24 mouse cellular contexts compared by ENCODE assay signal in genomic region chr5:24817191-24817590, GRCm38 (mm10). TPM values are rescaled to one million over a fixed set of nuclear protein-coding genes. Genes with fewer than 3 reads are reported as not detected.
DNase-seq lines count a peak whose midpoint lies in the region; ATAC-seq and TF ChIP-seq lines count a peak whose summit lies in the region.
"Had no signal": no experiment of that assay in that cellular context is flagged by ENCODE, and none has a peak within 500 bp of the region (broad histone marks: within the 10 kb centered on the region; RNA-seq: fewer than 3 reads in every experiment).

No protein-coding gene starts in this region.

- DNase-seq in heart, adult 11 months: peak; percentile 71
- no peak for DNase-seq in heart, adult 9 months (ENCODE audit: low spot score in 2 of 2)
- no peak for DNase-seq in left cerebral cortex, adult 2 months (ENCODE audit: extremely low spot score in 1 of 2, low spot score in 2 of 2)
- no peak for DNase-seq in left cerebral cortex, postnatal 36 days (ENCODE audit: low spot score in 2 of 2)
- DNase-seq in R1 (ENCODE audit: low read depth, low spot score): peak; percentile 69
- peak; percentile 49 for DNase-seq in brain, adult 2 months (ENCODE audit: low read depth, low spot score)
- DNase-seq: adrenal gland, adult 8-10 months; adrenal gland, postnatal 14 days; B cell, adult 2 months; cerebellum, adult 11-12 months; cerebellum, adult 2 months; cerebellum, adult 9-10 months; cerebellum, postnatal 10 days; cerebellum, postnatal 25 days; forebrain, postnatal 0 days had no signal

- TF ChIP-seq CTCF in left cerebral cortex, adult 2 months (IDR thresholded peaks at IDR 0.05): no peak

- no peak overlapping the region for H3K4me3 ChIP-seq in left cerebral cortex, adult 2 months
- H3K4me3 ChIP-seq: embryonic facial prominence, embryonic 10.5 days; embryonic facial prominence, embryonic 12.5 days; forebrain, embryonic 13.5 days; forebrain, embryonic 15.5 days had no signal

- peak overlapping the region; percentile 32 for H3K27ac ChIP-seq in left cerebral cortex, adult 2 months
- H3K27ac ChIP-seq: embryonic facial prominence, embryonic 10.5 days; embryonic facial prominence, embryonic 12.5 days; forebrain, embryonic 13.5 days; forebrain, embryonic 15.5 days had no signal

- no peak for ATAC-seq in monocyte, adult 5-6 weeks (replicated peaks; ENCODE audit: insufficient number of reproducible peaks, low FRiP score, low TSS enrichment, poor library complexity, severe bottlenecking)
- ATAC-seq: activated CD4-positive, CD25-positive, alpha-beta regulatory T cell, adult 4 months; CD4-positive, CD25-positive, alpha-beta regulatory T cell, adult 4 months; forebrain, embryonic 13.5 days; forebrain, embryonic 15.5 days; forebrain, postnatal 0 days; Patski had no signal

- intact Hi-C loops in left cerebral cortex, adult 2 months (cut with DNase I): no loop called here
- intact Hi-C loops in left cerebral cortex, postnatal 36 days (cut with DNase I): no loop called here

RNA-seq across cellular contexts. Expression of gene Rheb, which starts 25.2 kb away (rescaled TPM):
- 100 to 1,000 TPM; 124 to 134 TPM for total RNA-seq in left cerebral cortex, adult 2 months (2021)
- total RNA-seq in left cerebral cortex, postnatal 36 days (2021): 100 to 1,000 TPM; 119 to 120 TPM
- total RNA-seq in monocyte, adult 5-6 weeks (2017): 87.8 to 119 TPM (median 116 TPM) in 3 replicates

RNA-seq across cellular contexts. Expression of gene Crygn, which starts 59.4 kb away (rescaled TPM):
- total RNA-seq in left cerebral cortex, adult 2 months (2021): 1 to 10 TPM in 1 of 2 experiments, not detected in 1; 2.0 TPM
- total RNA-seq in left cerebral cortex, postnatal 36 days (2021): not detected
- 21.0 TPM in 1 of 3 replicates, not detected in the others for total RNA-seq in monocyte, adult 5-6 weeks (2017)
- total RNA-seq: G1E had no signal

Comparison
In these comparisons a context has a peak if more than half of its experiments do, and no peak if none do; other contexts are left out.
1. DNase-seq: peak in heart, adult 11 months (single experiment), R1 (single experiment) and brain, adult 2 months (single experiment); none in heart, adult 9 months (0 of 2), left cerebral cortex, adult 2 months (0 of 2) and left cerebral cortex, postnatal 36 days (0 of 2).